18 mouse cellular contexts compared by ENCODE assay signal in genomic region chr12:25173064-25173463, GRCm38 (mm10).
"Had no signal": no experiment of that assay in that cellular context is flagged by ENCODE, and none has a peak within 500 bp of the region (broad histone marks: within the 10 kb centered on the region; RNA-seq: fewer than 3 reads in every experiment).

No protein-coding gene starts in this region.

- H3K4me3 ChIP-seq: limb, embryonic 12.5 days; limb, embryonic 15.5 days; megakaryocyte, embryonic 14.5 days; myocyte; neural tube, embryonic 13.5 days had no signal

- H3K4me2 ChIP-seq: limb, embryonic 12.5 days; limb, embryonic 15.5 days; liver, embryonic 11.5 days; lung, embryonic 14.5 days; midbrain, embryonic 11.5 days; neural tube, embryonic 13.5 days had no signal

- H3K27ac ChIP-seq: limb, embryonic 12.5 days; limb, embryonic 15.5 days; liver, embryonic 14.5 days; neural tube, embryonic 13.5 days had no signal

- H3K27me3 ChIP-seq: limb, embryonic 12.5 days; limb, embryonic 15.5 days; neural tube, embryonic 13.5 days had no signal

- H3K9me3 ChIP-seq: limb, embryonic 12.5 days; limb, embryonic 15.5 days; megakaryocyte, embryonic 14.5 days; neural tube, embryonic 13.5 days had no signal

- ATAC-seq: liver, postnatal 0 days had no signal

- H3K4me1 ChIP-seq: limb, embryonic 15.5 days; neural tube, embryonic 13.5 days had no signal

- DNase-seq: kidney, adult 18-20 months; kidney, adult 9 months; kidney, postnatal 14 days; kidney, postnatal 4 days; left cerebral cortex, postnatal 4 days; liver, postnatal 0 days; lung, embryonic 14.5 days; lung, postnatal 36 days; thymus, adult 18-20 months; thymus, postnatal 36 days had no signal

- H3K9ac ChIP-seq: limb, embryonic 12.5 days; limb, embryonic 15.5 days; liver, embryonic 14.5 days; liver, postnatal 0 days; lung, embryonic 14.5 days; neural tube, embryonic 13.5 days had no signal

- H3K36me3 ChIP-seq: limb, embryonic 12.5 days; limb, embryonic 15.5 days; neural tube, embryonic 13.5 days had no signal
